Mouse (Mus musculus): ENCODE measurements around the gene Pttg1ip.

Gene Pttg1ip

GRCm38 (mm10) chr10:77636234-77636922, 54.9 kb downstream of the Pttg1ip start:
- no peak for DNase-seq (ENCODE audit: low read depth, low spot score)

- no peak for DNase-seq (ENCODE audit: low read depth, low spot score)
These were observed 57.4 kb downstream of the Pttg1ip start for GRCm38 (mm10) chr10:77638956-77639355.

GRCm38 (mm10) chr10:77643160-77643559, 61.6 kb downstream of the Pttg1ip start:
- DNase-seq (ENCODE audit: low read depth, low spot score): no peak

GRCm38 (mm10) chr10:77645571-77645970, 64.1 kb downstream of the Pttg1ip start:
- DNase-seq (ENCODE audit: low read depth, low spot score): no peak

- DNase-seq (ENCODE audit: low read depth, low spot score): no peak
These were observed 65.9 kb downstream of the Pttg1ip start for GRCm38 (mm10) chr10:77647461-77647860.

GRCm38 (mm10) chr10:77647901-77648300, 66.4 kb downstream of the Pttg1ip start:
- no peak for DNase-seq (ENCODE audit: low read depth, low spot score)
